Comparison of ENCODE assay signal across 9 mouse cellular contexts in the genomic region with DNA sequence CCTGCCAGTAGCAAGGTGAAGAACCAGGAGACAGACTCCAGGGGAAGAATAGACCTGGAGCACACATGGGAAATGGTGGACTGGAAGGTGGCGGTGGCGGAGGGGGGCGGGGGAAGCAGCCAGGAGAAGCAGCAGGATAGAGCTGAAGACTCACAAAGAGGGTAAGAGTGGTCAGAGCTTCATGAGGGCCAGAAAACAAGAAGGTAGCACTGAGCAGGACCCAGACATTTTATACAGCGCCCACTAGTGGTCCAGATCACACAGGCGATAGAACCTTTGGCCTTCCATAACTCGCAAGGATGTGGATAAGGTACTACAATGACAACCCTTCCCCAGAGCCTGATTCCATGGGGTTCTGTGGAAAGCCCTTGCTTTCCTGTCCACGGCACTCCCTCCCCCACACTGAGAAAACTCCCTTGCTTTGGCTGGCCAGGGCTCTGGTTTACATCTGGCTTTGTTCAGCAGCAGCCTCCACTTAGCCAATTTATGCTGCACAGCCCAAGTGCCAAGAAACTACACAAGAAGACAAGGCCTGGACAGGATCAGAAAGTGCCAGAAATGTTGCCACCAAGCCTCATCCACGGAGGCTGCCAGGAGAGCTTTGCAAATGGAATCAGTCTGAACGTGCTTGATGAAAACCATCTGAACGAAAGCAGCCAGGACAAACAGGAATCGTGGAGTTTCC. TPM values are rescaled to one million over a fixed set of nuclear protein-coding genes. Genes with fewer than 3 reads are reported as not detected.
DNase-seq lines count a peak whose midpoint lies in the region; ATAC-seq and TF ChIP-seq lines count a peak whose summit lies in the region.
"Had no signal": no experiment of that assay in that cellular context is flagged by ENCODE, and none has a peak within 500 bp of the region (broad histone marks: within the 10 kb centered on the region; RNA-seq: fewer than 3 reads in every experiment).

No protein-coding gene starts in this region.

- no peak overlapping the region for H3K27ac ChIP-seq in layer of hippocampus, adult 2 months
- peak overlapping the region; percentile 79 for H3K27ac ChIP-seq in embryonic facial prominence, embryonic 13.5 days

- peak; percentile 69; the same call in 1 of the 2 replicates for ATAC-seq in embryonic facial prominence, embryonic 13.5 days (ENCODE audit: insufficient number of reproducible peaks, insufficient read depth, low FRiP score, low TSS enrichment, low read depth)

- no peak overlapping the region for H3K4me2 ChIP-seq in embryonic facial prominence, embryonic 13.5 days

- WGBS in embryonic facial prominence, embryonic 13.5 days: 43% methylated on average over 11 of the region's 11 CpGs

- H3K9ac ChIP-seq in embryonic facial prominence, embryonic 13.5 days: no peak overlapping the region

- no peaks in the 10 kb centered on the region for H3K36me3 ChIP-seq in embryonic facial prominence, embryonic 13.5 days

- H3K27me3 ChIP-seq in embryonic facial prominence, embryonic 13.5 days: no peaks in the 10 kb centered on the region

- no peak overlapping the region for H3K4me3 ChIP-seq in layer of hippocampus, adult 2 months
- no peak overlapping the region for H3K4me3 ChIP-seq in embryonic facial prominence, embryonic 13.5 days

- H3K4me1 ChIP-seq in embryonic facial prominence, embryonic 13.5 days: peaks cover 12% of the 10 kb centered on the region

- H3K9me3 ChIP-seq in embryonic facial prominence, embryonic 13.5 days: no peaks in the 10 kb centered on the region

- DNase-seq in layer of hippocampus, adult 2 months (ENCODE audit: low spot score in 2 of 2): no peak
- DNase-seq in layer of hippocampus, postnatal 14 days (ENCODE audit: low spot score in 2 of 2): no peak
- peak; percentile 58 for DNase-seq in hindlimb bud, embryonic 11.5 days (ENCODE audit: extremely low spot score, low read depth, low spot score)
- peak; percentile 21 for DNase-seq in mesoderm, embryonic 11.5 days (ENCODE audit: low read depth, low spot score)
- DNase-seq in cerebellum, postnatal 36 days: no peak
- no peak for DNase-seq in layer of hippocampus, postnatal 25 days (ENCODE audit: extremely low spot score in 1 of 2, low spot score in 1 of 2)
- no peak for DNase-seq in adrenal gland, adult 2 months

- peak; percentile 40 for TF ChIP-seq CTCF in layer of hippocampus, adult 2 months (conservative IDR thresholded peaks at IDR 0.05)

RNA-seq across cellular contexts. Expression of a gene that starts 34.1 kb away (rescaled TPM):
- 1 to 10 TPM; 4.0 to 4.6 TPM for total RNA-seq in layer of hippocampus, adult 2 months (2021)
- total RNA-seq in layer of hippocampus, postnatal 14 days (2021): 1 to 10 TPM; 5.8 to 8.0 TPM
- polyA plus RNA-seq in embryonic facial prominence, embryonic 13.5 days (2015; fragmentation: Nextera tagmentation; extraction: Ambion mirVana): 1.8 and 2.0 TPM in 2 replicates
- total RNA-seq in layer of hippocampus, postnatal 25 days (2021): 1 to 10 TPM; 4.4 to 4.5 TPM
- total RNA-seq in adrenal gland, adult 2 months (2021): under 1 TPM; 0.12 to 0.14 TPM
- 0.04 and 0.34 TPM in 2 replicates for polyA plus RNA-seq in adrenal gland, adult 2 months (2012; rRNA removed)
- total RNA-seq: liver, adult 2 months had no signal
- polyA plus RNA-seq: liver, adult 2 months had no signal

RNA-seq across cellular contexts. Expression of a gene that starts 54.0 kb away (rescaled TPM):
- total RNA-seq in layer of hippocampus, adult 2 months (2021): 10 to 100 TPM; 39.5 to 41.6 TPM
- total RNA-seq in layer of hippocampus, postnatal 14 days (2021): 10 to 100 TPM; 32.5 to 35.2 TPM
- polyA plus RNA-seq in embryonic facial prominence, embryonic 13.5 days (2015; fragmentation: Nextera tagmentation; extraction: Ambion mirVana): 6.5 TPM in 2 replicates
- 10 to 100 TPM; 39.5 to 39.6 TPM for total RNA-seq in layer of hippocampus, postnatal 25 days (2021)
- total RNA-seq in adrenal gland, adult 2 months (2021): 10 to 100 TPM; 33.6 to 60.4 TPM
- 16.7 and 17.7 TPM in 2 replicates for polyA plus RNA-seq in adrenal gland, adult 2 months (2012; rRNA removed)

RNA-seq across cellular contexts. Expression of a gene that starts 54.2 kb away (rescaled TPM):
- total RNA-seq in layer of hippocampus, adult 2 months (2021): 1 to 10 TPM; 3.4 to 4.0 TPM
- total RNA-seq in layer of hippocampus, postnatal 14 days (2021): 1 to 10 TPM; 6.2 to 9.9 TPM
- 12.1 and 13.2 TPM in 2 replicates for polyA plus RNA-seq in embryonic facial prominence, embryonic 13.5 days (2015; fragmentation: Nextera tagmentation; extraction: Ambion mirVana)
- total RNA-seq in layer of hippocampus, postnatal 25 days (2021): 1 to 10 TPM; 3.9 to 5.4 TPM
- total RNA-seq in adrenal gland, adult 2 months (2021): 1 to 10 TPM; 4.6 to 4.9 TPM
- polyA plus RNA-seq in adrenal gland, adult 2 months (2012; rRNA removed): 3.4 and 3.5 TPM in 2 replicates

Comparison
In these comparisons a context has a peak if more than half of its experiments do, and no peak if none do; other contexts are left out.
1. DNase-seq: peak in hindlimb bud, embryonic 11.5 days (single experiment) and mesoderm, embryonic 11.5 days (single experiment); none in layer of hippocampus, adult 2 months (0 of 2), layer of hippocampus, postnatal 14 days (0 of 2), cerebellum, postnatal 36 days (0 of 2), layer of hippocampus, postnatal 25 days (0 of 2) and adrenal gland, adult 2 months (single experiment).
2. RNA of a gene that starts 34.1 kb away (total RNA-seq): 5.8 to 8.0 TPM in layer of hippocampus, postnatal 14 days, 4.0 to 4.6 TPM in layer of hippocampus, adult 2 months and 4.4 to 4.5 TPM in layer of hippocampus, postnatal 25 days; 0.12 to 0.14 TPM in adrenal gland, adult 2 months; every median in the first group is over 4 times any median in the second.